Mouse (Mus musculus) forelimb bud, embryonic 11.5 days (tissue): ENCODE measurements around the gene Sumf1.
A peak's percentile ranks its signal among the peaks of the same experiment; 100 is the strongest.

Source experiments
- DNase-seq: peaks from one replicate; pipeline ENCODE4 v3.0.0-alpha.2; 2012; ENCODE audit warnings: low read depth, low spot score

Sumf1 gene

DNA sequence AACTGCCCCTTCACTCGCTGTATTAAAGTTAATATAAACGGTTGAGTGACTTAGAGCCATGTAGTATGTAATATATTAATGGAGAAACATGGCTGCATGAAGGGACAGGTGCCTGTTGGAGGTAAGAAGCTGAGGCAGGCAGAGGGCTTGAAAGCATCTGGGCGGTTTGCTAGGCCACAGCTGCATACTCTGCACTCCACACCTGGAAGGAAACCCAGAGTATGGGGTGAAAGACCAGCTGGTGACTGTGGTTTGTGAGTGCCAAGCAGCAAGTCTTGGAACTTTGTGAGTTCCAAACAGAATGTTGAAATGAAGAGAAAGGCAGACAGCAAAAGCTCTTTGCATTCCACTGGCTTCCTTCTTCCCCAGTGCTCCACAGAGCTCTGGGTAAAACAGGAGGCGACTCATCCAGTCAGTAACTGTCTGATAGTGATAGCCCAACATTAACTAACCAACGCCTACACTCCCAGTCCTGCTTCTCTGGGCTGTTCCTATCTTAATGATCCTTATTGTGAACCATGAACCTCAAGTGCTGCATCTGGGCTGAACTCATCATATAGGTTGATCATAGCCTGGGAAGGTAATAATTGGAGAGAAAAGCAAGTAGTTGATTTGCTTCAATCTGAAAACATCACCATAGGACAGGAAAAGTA is 21.7 kb upstream of the Sumf1 start:
- no peak for DNase-seq

DNA sequence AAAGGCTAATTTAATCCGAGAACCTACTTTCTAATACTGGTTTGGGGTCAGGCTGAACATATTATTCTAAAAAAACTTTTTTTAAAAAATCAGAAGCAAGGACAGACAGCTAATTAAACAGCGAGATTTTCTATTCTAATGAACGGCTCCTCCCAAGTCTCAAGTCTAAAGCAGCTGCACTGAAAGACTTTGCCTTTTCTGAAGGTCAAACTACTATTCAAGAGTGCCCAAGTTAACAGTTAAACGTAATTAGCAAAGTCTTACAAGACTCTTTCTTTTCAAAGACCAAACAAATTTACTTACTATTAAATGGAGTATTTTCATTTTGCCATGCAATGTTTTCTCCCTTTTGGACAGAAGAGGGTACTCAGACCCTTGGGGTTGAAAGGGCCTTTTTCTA is 20.8 kb upstream of the Sumf1 start:
- DNase-seq = no peak

DNA sequence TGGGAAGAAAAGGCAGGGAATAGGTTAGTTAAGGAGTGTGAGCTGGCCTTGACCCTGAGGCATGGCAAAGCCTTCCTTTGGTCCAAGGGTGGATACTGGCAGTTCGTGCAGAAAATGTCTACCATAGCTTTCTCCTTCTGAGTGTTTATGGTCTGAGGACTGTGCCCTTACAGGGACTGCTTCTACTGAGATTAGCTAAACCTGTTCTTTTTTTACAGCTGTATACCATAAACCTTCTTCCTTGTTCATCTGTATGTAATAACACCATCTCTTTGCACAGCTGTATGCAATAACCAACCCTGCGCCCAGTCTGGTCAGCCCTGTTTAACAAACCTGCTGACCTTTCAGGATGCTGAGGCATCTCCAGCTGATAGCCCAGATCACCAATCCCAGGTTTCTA is 18.9 kb upstream of the Sumf1 start:
- DNase-seq = no peak

DNA sequence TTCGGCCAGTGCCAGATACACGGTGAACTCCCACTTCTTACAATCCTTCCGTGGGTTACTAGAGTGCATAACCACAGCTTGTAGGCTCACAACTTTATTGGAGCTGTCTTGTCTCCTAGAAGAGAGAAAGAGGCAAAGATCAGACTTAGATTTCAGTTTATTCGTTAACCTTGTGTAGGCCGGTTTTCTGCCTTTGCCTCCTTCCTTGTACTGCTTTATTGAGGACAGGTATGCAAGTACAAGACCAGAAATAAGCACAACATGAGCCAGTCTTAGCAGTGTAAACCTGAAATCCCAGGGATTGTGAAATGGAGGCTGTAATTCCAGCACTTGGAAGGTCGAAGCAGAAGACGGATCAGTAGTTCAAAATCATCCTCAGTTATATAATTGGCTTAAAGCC is 12.9 kb upstream of the Sumf1 start:
- DNase-seq = no peak

DNA sequence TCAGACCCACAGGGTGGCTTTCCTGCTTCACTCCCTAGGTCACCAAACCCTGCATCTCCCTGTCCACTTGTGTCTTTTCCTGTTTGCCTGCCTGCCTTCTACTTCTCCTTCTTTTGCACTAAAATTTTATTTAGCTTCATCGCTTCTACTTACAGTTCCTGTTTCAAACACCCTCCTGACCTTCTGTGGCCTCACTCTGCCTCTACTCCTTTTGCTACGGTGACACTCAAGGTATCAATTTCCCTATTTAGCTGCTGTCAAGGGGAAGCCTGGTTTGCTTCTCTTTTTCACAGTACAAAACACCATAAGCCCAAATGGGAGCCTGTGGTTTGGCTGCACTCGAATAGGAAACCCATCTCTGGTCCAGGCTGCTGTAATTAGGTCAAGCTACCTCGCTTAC is 11.7 kb upstream of the Sumf1 start:
- no peak for DNase-seq

DNA sequence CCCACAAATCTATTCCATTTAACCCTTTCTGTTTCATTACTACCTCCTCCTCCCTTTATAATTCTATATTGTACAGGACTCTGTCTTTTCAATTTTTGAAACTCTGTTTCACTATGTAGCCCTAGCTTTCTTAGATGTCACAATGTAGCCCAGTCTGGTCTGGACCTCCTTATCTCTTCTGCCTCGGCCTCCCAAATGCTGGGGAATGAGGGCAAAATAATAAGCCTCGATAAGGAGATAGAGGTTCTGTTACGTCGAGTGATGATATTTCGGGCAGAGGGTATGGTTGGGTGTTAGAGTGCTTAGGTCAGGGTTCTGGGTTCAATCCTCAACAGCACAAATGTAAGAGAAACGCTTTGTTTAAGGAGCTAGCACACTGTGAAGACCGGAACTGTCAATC is 11.3 kb upstream of the Sumf1 start:
- DNase-seq = no peak

DNA sequence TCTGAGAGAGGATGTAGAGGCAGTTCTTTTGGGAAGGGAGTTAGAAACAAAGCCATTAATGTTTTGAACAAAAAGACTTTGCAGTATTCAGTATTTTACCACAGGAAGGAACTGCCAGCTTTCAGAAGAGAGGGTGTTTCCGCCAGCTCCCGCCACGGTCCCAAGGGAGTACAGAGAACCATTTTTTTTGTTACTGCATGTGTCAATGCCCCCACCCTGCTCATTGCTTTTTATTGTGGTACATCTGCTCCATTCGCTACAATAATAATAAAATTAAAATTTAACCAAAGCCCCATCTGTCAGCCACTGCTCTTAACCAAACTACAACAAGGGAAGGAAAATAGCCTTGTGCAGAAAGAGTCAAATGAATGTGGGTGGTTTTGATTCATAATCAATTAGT is 7.2 kb upstream of the Sumf1 start:
- DNase-seq = no peak

DNA sequence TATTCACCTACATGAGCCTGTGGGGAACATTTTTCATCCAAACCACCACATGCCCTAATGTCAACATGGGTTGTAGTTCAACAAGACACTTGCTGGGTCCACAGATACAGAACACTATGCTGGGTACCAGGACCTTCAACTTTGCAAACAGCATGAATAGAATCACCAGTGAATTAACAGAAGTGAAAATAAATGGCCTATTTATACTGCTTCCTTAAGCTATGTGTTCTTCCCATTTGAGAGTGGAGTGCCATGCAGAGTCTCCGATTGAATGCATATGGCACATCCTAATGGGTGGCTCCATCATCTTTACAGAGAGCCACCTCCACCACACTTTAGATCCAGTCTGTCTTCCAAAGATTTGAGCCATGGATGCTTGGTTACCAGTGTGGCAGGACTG is 5.3 kb upstream of the Sumf1 start:
- no peak for DNase-seq

DNA sequence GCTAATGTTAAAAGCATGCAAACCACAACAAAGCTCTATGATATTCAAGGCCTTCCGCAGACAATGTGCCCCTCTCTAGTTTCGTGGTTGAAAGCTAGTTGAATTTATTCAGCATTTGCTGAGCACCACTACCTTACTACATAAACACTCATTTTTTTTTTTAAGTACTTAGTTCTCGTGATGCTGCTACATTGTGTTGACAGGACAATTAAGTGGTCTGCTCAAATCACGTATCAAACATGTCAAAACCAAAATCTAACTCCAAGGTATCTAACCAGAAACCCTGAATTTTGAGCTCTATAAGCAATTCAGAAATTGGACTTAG is 265 bp upstream of the Sumf1 start:
- no peak for DNase-seq

DNA sequence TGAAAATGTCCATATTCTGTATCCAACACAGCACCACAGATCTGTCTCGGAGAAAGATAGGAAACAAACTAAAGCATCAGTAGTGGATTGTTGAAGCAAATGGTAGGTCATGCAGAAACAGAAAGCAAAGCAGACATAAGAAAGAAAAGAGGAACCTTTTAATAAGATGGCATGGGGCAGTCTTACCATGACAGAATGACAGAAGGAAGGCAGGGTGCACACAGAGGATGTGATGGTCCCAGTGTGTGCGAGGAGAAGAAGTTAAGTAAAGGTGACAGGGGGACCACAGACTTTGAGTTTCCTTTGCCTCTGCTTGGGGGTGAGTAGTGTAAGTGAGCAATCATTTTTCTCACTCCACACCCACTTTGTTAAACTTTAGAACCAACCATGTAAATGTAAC is 6.3 kb downstream of the Sumf1 start:
- DNase-seq = no peak

DNA sequence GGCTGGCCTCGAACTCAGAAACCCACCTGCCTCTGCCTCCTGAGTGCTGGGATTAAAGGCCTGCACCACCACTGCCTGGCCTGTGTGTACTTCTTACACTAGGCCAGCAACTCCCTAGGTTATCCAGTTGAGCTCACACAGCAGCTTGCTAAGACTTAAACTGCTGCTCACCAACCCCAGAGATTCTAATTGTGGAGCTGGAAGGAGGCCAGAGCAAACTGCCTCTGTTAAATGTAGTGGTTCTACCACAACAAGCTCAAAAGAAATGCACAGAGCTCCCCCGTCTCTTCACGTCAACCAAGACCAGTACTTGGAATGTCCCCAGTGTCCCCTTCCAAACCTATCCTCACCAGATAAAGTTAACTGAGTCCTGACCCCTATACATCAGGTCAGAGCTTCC is 11.2 kb downstream of the Sumf1 start:
- no peak for DNase-seq

DNA sequence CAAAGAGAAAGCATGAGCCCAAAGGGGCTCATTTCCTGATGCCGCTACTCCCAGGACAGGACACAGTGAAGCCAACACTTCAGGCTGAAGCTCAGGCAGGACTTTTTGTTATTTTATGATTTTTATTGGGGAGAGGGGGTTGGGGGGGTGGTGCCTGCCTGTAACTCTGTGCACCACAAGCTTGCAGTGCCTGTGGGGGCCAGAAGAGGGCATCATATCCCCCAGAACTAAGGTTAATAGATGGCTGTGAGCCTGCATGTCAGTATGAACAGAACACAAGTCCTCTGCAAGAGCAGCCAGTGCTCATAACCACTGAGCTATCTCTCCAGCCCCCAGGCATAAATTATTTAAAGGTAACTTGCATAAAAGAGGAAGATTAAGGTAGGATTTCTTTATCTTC is 13.2 kb downstream of the Sumf1 start:
- no peak for DNase-seq

DNA sequence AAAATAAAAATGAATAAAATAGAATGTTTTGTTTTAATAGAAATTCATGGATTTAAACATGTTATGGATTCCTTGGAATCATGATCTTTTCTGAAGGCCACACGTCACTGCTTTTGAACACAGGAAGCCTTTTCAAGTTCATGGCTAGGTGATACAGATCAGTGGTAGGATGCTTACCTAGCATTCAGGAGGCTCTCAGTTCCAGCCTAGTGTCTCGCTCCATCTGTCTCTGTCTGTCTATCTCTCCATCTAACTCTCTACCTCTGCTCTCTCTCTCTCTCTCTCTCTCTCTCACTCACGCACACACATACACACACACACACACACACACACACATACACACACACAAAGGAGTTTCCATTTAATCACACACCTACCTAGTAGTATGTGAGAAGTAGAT is 15.9 kb downstream of the Sumf1 start:
- DNase-seq = no peak

DNA sequence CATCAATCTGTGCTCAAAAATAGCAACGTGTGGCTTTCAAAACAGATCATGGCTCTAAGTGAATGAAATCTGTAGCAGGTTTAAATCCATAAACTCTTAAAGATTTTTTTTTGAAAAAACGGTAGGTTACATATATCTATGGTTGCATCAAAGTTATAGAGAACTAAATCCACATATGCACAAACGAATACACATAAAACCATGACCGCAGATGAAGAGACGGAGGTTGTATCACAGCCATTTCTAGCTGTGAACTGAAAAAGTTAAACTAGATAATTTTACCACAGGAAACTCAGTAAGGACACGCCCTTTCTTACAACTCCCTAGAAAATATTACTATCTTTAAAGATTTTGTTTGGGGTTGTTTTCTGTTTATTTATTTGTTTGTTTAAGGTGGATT is 16.7 kb downstream of the Sumf1 start:
- DNase-seq = no peak

DNA sequence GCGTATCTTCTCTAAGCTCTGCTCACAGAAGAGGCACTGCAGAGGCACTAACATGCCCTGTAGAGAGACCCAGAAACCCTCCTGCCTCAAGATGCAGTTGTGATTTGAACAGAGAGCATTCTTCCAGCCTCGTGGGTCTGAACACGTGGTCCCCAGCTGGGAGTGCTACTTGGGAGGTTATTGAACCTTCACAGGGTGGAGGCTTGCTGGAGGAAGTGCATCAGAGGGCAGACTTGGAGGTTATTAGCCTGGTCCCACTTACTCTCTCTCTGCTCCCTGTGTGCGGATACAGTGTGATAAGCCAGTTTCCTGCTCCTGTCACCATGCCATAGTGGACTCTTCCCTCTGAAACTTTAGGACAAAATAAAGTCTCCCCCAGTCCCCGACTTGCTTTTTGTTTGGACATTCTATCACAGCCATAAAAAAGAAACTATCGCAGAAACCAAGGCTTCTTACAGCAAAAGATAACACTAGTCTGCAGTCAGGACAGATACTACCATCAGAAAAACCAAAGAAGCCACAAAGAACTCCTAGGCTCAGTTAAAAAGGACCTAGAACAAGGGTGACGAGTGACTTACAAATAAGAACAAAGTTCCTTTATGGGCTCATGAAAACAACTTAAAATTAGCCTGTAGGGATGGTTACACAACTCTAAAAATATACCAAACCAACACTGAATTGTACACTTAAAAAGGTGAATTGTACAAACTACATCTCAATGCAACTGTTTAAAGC is 17.3 kb downstream of the Sumf1 start:
- DNase-seq = no peak

DNA sequence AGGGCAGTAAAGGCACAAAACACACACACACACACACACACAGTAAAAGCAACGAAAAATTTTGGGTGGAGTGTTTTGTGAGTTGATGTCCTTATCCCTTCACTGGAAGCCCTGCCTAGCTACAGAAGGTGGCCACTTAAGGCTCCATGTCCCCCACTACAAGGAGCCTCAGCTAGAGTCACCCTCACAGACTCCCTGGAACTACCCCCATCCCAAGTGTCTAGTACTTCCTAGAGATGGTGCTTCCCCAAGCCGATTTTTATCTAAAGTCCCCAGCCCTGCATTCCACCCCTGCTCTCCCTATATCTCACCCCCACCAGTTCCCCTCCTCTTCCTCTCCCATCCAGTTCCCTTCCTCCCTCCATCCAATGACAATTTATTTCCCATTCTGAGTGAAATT is 19.8 kb downstream of the Sumf1 start:
- DNase-seq = no peak

DNA sequence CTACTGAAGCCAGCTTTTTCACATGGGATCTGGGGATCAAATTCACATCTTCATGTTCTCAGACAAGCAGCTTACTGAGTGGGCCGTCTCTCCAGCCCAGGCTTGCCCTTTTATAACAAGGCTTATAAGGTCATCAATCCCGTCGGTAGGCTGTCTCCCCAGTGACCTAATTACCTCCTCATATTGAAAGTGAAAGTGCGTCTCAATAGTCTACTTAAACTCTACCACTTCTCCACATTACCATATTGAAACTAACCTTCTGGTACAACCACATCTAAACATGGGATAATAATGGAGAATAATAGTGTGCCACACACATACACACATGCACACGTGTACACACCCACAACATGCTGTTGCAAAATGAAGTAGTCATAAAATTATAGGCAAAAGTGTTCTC is 20.4 kb downstream of the Sumf1 start:
- DNase-seq = no peak

DNA sequence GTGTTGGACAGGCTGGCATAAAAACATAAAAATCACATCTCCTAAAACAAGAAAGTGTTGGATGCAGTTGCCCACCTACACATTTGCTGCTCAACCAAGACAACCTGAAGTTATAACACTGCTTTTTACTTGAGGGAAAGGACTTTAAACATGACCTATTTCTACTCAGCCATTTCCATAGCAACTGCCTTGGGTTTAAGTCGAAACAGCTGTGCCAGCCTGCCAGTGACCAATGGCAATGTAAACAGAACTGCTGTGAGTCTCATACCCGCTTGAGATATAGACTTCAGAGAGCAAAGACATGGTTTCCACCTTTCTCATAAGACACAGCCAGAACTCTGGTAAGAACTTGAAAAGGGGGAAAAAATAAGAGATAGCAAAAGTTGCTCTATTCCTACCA is 24.8 kb downstream of the Sumf1 start:
- DNase-seq = peak; percentile 67

DNA sequence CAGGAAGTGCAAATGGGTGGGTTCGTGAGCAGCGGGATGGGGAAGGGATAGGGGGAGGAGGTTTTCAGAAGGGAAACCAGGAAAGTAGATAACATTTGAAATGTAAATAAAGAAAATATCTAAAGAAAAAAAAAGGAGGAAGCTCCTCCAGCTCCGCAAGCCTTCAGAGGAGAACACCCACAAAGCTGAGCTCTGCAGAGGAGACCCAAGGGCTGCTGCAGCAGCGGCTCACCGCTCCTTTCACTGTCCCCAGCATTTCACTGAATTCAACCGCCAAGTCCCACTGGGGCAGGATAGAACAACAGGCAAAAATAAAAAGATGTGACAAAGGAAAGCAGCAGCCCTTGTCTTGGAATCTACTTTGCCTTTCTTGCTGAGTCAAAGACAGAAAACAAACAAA is 28.5 kb downstream of the Sumf1 start:
- no peak for DNase-seq

DNA sequence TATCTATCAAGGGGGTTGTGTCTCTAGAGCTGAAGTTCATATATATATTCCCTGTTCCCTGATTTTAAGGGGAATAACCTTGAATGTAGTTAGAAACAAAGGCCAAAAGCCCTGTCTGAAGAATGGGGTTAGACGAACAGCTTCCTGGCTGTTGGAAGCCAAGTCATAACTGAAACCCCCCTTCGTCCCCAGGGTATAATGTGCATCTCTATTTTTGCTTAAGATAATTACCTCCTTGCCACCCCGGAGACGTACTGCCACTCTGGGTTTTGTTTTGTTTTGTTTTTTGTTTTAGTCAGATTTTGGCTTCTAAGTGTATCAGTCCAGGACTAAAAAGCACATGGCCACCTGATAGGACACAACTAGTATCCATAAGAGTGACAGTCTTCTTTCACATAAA is 31.1 kb downstream of the Sumf1 start:
- DNase-seq = no peak

DNA sequence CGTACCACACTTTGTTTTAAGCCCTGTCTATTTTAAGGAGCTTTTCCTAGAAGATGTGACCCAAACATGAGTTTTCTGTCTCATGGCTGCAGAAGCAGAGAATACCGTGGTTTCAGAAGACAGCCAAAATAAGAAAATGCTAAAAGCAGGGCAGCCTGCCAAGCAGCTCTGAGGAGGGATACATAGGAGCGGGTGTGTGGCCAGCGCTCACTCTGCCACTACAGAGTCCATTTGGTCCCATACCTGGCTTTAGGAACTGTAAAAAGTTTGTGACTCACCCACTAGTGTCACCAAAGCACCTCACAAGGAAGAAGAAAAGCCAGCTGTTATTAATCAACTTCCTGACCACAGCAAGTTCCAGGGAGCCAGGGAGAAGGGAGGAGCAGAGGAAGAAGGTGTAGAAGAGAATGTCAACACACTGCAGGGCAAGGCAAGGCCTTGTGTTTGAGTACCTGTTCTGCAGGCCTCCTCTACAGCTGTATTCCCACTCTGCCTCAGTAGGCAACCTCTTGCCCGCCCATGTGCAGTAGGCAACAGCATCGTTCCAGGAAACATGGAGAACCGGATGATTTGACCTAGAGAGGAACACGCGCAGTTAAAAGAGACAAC is 32.6 kb downstream of the Sumf1 start:
- DNase-seq = no peak

DNA sequence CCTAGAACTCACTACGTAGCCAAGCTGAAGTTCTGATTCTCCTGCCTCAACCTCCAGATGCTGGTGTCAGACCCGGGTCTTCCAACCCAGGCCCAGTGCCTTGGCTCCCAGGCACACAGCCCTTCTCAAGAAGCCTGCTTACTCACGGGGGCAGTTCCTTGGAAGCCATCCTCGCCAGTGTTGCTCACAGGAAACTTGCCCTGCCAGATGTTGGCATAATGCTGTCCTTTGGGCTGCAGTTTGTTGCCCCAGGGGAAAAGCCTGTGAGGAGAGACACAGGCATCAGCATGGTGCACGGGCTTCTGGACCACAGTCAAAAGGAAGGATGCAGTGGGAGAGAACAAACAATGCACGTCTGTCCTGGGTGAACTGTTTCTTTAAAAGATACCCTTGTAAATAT is 33.3 kb downstream of the Sumf1 start:
- DNase-seq = no peak

DNA sequence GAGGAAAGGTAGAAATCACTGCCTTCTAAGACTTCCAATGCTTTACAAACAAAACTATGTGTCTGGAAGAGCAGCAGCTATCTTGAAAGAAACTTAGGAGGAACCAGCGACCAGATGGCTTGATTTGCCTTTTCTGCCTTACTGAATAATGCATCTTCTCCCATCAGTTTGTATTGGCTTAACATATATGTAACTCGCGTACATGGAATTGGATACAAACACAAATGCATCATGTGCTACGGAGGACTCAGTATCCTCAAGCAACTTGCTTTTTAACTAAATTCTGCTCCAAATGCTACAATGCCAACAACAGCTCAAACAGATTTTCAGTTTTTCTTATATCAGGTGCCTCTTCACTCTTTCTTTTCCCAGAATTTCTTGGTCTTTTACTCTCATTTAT is 36.1 kb downstream of the Sumf1 start:
- DNase-seq = no peak

DNA sequence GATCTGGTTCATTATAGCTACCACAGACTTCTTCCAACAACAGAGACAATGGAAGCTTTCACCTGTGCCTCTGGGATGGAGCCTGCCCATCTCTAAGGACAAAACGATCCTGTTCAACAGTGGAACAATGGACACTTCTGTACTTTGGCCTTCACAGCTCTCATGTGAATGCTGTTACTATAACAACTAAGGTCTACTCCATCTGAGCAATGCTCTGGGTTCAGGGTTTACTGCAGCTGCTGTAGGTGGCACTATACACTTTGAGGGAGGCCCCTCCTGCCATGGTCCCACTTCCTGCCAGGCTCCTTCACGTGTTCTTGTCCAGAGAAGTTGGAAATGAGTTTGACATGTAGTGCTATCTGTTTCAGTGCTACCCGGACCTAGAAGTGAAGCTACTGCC is 36.9 kb downstream of the Sumf1 start:
- DNase-seq = no peak
